Mouse (Mus musculus) layer of hippocampus, postnatal 25 days (tissue): Measurements from ENCODE around the gene Vmn2r89. TPM values are rescaled to one million over a fixed set of nuclear protein-coding genes. Genes with fewer than 3 reads are reported as not detected.
"Not testable (repeated sequence)": the region's sequence is repeated elsewhere in the genome, so short reads cannot be mapped to it uniquely, and the experiment has no call there.

Experiments used
- DNase-seq, 2 experiments: peaks; one replicate each; pipeline ENCODE4 v3.0.0; 2022; ENCODE audit warnings: mixed read lengths in 2 of 2, low spot score in 1 of 2; ENCODE audit errors: extremely low spot score in 1 of 2
- total RNA-seq, 2 experiments: library from RNA; stranded (reverse); gene quantifications; 2 replicates each; pipeline ENCODE4 v1.2.3; 2021

Vmn2r89 gene
- total RNA-seq, result not detected

DNA sequence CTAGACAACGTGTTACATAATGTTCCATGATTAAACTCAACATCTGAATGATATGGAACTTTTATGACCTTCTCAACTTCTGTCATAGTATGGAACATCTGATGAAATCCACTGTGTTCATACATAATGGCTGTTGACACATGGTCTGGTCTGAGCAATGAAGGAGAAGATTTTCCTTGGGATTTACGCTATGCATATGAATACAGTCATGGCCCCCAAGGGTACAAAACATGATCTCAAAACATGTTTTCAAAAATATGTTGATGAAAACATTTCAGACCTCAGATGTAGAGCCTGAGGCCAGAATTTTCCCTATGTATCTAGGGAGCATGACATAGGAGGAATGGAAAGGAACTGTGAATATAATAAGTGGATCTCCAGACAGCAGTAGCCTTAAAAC is at the start of gene Vmn2r89:
Gene Vmn2r89, plus strand, starts transcription at position 301 of the 400 bp plus-strand sequence.
- DNase-seq, result not testable (repeated sequence)

DNA sequence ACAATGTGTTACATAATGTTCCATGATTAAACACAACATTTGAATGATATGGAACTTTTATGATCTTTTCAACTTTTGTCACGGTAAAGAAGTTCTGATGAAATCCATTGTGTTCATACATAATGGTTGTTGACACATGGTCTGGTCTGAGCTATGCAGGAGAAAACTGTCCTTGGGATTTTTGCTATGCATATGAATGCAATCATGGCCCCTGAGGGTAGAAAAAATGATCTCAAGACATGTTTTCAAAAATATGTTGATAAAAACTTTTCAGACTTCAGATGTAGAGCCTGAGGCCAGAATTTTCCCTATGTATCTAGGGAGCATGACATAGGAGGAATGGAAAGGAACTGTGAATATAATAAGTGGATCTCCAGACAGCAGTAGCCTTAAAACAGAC is 41.1 kb upstream of the Vmn2r89 start, which contains the start of gene Vmn2r88:
Gene Vmn2r88, plus strand, starts transcription at position 301 of the 400 bp plus-strand sequence.
- DNase-seq, result no peak

DNA sequence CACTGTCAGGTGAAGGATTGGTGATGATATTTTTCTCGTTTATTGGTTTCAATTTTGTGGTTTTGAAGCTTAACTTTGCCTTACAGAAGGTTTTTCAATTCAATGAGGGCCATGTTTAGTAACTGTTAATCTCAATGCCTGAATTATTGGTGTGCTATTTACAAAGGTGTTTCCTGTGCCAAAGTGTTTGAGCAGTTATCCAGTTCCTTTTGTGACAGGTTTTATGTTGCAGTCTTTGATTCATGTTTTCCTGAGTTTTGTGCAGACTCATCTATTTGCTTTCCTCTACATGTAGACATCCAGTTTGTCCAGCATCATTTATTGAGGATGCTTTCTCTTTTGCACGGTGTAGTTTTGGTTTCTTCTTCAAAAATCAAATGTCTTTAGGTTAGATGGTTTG is 27.8 kb upstream of the Vmn2r89 start:
- no peak for DNase-seq

DNA sequence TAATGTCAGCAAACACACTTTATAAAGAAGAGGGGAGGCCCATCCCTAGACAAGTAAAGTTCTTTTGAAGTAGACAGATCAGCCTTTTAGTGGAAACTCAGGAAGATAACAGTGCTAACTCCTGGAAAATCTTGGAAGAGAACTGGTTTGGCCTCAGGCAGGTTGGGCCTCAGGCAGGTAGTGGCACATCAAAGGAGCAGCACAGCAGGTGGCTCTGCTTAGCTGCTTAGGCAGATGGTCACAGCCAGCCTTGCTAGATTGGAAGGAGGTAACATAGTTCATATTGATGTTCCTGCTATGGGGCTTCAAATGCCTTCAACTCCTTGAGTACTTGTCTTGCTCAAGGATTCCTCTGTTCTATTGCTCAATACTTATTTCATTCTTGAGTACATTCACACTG is 21.5 kb upstream of the Vmn2r89 start:
- not testable (repeated sequence) for DNase-seq

DNA sequence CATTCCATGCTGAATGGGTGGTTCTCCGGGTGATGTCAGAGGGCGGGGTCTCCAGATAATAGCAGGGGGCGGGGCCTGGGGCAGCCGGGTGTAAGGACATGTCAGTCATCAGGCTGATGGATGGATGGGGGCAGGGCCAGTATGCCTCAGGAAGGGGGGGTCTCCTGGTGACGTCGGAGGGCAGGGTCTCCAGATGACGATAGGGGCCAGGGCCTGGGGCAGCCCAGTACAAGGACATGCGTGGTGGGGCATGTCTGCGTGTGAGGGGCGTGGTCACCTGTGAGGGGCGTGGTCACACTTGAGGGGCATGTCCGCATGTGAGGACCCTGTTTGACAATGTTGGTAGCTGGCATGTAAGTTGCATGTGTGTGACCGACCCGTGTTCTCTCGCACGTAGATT is 17.1 kb upstream of the Vmn2r89 start:
- no peak for DNase-seq

DNA sequence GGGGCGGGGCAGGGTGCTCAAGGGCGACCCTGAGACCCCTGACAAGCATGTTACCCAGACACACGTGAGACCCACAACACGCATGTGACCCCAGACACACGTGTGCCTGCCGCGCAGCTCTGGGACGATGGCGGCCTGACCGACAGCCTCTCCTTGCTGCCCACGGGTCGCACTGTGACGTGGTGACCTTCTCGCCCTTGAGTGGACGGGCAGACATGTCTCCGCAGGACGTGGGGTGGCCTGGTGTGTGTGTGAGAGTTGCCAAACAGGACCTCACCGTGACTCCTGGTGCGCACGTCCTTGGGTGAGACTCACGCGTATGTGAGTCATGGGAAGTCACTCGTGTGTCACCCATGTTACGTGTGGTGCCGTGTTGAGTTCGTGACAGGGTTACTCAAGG is 16.6 kb upstream of the Vmn2r89 start:
- no peak for DNase-seq

DNA sequence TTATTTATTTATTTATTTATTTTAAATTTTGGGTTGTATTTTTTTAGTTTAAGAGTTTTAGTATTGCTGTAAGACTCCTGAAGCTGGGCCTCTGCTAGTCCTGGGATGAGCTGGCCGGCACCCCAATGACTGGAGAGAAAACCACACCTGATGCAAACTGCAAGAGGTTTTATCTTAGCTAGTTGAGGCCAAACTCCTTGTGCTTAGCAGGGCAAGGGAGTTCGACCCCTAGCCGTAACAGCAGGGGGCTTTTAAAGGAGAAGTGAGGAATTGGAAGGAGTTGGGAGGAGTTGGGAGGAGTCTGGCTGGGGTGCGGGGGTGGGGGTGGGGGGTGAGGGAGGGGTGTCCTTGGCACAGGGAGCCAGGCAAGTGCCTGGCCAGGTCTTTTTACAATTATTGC is 12.7 kb upstream of the Vmn2r89 start:
- DNase-seq, result no peak

DNA sequence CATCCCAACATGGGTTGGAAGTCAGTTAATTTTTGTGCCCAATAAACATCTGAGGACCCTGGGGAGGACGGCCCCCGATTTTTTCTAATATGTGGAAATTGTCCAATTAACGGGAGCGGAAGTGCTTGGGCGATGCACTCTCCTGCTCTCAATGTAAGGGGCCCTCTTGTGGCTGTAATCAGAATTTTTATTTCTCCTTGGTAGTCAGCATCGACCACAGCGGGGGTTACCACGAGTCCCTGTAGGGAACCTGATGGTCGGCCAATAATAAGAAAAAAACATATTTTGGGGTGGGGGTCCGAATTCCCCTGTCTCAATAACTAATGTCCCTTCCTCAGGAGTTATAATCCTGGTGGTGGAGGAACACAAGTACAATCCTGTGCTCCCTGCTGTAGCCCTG is 28.6 kb downstream of the Vmn2r89 start:
- not testable (repeated sequence) for DNase-seq

DNA sequence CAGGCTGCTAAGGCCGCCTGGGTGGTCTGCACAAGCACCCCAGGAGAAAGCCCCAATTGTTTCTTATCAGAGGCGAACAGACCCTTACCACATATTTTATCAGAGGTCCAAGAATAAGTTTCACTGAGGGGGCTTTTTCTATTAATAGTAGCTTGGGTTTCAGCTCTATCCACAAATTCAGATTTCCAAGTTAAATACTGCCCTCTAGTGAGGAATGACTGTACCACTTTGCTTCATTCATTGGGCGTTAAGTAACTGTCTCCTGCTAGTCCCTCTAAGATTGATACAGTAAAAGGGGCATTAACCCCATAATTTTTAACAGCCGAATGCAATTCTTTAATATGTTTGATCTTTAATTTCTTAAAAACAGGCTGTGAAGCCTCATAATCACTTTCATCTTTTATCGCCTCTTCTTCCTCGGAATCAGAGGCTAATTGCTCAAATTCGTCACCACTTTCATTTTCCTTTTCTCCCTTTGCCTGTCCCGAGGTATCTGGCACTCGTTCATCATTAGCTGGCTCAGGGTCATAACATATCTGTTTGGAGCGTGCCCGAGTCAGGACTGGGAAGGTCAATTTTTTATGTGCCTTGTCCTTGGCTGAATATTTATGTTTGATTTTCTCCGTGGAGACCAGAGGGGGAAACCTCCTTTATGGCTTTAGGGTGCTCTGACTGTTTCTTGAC is 29.8 kb downstream of the Vmn2r89 start:
- DNase-seq, result not testable (repeated sequence)

DNA sequence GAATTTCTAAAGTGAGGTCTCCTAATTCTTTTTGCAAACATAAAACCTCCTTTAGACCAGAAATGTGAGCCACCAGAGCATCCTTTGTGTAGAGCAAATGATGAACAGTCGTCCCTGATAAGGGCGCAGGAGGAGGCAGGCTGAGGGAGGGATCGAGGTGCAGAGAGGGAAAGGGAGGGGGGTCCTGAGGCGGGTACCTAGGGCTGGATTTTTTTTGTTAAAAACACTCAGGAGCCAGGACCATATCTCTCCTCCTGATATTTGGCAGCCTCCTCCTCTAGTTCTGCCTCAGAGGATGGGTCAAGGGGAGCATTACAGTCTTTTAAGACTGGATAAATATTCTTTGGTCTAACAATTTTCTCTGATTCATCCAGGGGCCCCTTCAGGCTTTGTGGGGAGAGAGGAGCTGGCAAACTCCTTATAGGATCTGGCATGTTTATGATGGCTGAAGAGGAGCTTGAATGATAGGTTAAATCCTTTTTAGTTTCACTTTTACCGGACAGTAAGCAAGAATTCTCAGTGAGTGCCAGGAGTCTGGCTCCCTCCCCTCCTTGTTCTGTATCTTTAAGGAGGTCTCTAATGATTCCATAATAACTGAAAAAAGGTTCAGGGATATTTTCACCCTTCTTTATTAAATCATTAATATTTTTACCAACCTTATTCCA is 30.5 kb downstream of the Vmn2r89 start:
- DNase-seq, result no peak

DNA sequence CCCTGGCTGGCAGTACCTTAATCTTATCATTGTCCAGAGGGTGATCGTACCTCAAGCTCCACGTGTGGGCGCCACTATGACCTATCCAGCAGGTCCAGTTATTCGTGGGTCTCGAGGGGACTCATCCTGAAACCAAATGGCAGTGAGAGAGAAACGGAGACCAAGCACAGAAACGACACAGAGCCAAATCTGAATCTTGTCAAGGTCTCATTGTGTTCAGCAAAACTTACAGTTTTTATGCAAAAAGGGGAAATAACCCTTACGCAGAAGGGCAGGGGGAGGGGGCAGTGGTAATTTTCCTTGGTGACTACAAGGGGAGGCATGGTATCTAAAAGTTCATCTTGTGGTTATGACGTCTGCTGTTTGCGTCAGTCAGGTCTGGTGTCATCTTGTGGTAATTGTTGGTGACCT is 31.3 kb downstream of the Vmn2r89 start:
- DNase-seq, result not testable (repeated sequence)

DNA sequence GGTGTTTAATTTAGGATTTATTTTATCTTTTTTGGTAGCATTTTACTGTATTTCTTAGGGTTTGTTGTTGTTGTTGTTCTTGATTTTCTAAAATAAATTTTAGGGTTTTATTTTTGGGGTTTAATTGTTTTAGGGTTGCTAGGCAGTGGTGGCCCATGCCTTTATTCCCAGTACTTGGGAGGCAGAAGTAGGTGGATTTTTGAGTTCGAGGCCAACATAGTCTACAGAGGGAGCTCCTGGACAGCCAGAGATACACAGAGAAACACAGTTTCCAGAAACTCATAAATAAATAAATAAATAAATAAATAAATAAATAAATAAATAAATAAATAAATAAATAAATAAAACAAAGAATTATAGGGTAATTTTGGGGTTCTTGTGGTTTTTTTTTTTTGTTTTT is 32.0 kb downstream of the Vmn2r89 start:
- no peak for DNase-seq

DNA sequence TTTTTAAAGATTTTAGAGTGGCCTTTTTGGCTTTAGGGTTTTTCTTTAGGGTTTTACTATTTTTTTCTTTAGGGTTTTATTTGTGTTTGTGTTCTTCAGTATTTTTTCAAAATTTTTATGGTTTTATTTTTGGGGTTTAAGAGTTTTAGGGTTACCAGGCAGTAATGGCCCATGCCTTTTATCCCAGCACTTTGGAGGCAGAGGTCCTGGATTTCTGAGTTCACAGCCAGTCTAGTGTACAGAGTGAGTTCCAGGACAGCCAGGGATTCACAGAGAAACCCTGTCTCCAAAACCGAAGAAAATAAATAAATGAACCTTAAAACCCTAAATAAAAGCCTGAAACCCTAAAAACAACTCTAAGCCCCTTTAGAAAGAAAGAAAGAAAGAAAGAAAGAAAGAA is 34.5 kb downstream of the Vmn2r89 start:
- DNase-seq, result no peak

DNA sequence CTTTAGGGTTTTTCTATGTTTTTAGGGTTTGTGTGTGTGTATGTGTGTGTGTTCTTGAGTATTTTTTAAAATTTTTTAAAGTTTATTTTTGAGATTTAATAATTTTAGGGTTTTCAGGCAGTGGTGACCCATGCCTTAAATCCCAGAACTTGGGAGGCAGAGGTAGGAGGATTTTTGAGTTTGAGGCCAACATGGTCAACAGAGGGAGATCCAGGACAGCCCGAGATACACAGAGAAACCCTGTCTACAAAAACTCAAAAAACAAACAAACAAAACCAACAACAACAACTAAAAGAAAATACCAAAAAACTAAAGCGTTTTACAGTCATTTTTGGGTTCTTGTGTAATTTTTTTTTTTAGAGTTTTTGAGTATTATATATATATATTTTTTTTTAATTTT is 44.1 kb downstream of the Vmn2r89 start:
- DNase-seq, result no peak

DNA sequence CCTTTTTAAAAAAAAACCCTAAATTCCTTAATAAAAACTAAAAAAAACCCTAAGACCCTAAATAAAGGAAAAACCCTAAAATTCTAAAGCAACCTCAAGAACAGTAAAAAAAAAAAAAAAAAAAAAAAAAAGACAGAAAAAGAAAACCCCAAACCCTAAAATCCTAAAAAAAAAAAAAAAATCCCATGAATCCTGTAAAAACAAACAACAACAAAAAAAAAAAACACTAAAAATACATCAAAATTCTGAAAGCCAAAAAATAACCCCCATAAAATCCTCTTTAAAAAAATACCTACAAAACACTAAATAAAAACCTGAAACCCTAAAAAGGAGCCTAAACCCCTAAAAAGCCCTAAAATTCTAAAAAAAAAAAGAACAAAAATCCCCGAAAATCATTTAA is 45.3 kb downstream of the Vmn2r89 start:
- DNase-seq, result no peak

DNA sequence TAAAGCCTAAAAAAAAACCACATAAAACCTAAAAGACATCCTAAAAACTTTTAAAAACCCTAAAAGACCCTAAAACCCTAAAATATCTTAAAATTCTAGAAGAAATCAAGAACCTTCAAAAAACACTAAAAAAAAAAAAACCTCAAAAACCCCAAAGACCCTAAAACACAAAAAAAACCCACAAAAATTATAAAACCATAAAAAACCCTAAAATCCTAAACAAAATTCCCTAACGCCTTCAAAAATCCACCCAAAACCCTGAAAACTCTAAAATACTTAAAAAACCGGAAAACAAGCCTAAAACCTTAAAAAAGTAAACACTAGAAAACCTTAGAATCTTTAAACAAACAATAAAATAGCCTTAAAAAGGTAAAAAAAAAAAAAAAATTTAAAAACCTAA is 46.3 kb downstream of the Vmn2r89 start:
- no peak for DNase-seq

DNA sequence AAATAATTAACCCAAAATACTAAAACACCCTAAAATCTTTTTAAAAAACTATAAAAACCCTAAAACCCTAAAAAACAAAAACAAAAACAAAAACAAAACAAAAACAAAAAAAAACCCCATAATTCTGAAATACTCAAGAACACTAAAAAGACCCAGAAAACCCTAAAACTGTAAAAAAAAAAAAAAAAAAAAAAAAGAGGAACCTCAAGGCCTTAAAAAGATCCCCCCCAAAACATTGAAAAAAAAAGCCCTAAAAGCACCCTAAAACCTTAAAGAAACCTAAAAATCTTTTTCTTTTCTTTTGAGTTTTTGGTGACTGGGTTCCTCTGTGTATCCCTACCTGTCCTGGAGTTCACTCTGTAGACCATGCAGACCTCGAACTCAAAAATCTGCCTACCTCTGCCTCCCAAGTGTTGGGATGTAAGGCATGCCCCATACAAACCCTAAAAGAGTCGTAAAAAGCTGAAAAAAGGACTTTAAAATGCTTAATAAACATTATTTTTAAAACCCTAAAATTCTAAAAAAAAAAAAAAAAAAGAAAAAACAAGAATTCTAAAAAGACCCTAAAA is 48.1 kb downstream of the Vmn2r89 start:
- DNase-seq, result no peak

DNA sequence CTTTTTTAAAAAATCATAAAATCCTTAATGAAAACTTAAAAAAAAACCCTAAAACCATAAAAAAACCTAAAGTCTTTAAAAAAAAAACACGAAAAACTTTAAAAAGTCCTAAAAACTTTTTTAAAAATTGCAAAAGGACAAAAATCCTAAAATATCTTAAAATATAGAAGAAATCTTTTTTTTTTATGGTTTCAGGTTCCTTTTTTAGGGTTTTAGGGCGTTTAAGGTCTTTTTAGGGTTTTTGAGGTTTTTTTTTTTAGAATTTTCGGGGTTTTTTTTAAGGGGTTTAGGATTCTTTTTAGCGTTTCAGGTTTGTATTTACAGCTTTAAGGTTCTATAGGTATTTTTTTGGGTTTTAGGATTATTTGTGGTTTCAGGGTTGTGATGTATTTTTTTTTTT is 48.8 kb downstream of the Vmn2r89 start:
- DNase-seq, result no peak

DNA sequence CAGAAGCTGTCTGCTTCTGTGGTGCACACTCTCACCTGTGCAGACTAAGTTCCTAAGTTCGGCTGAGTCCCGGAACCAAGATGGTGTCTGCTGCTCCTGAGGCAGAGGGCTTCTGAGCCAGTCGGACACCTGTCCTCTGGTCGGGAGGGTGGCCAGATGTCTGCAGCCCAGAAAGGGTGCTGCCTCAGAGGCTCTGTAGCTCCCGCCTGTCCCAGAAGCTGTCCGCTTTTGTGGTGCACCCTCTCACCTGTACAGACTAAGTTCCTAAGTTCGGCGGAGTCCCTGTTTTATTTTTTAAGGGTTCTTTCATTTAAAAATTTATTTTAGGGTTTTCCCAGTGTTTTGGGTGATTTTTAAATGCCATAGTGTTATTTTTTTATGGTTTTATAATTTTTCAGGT is 55.8 kb downstream of the Vmn2r89 start:
- no peak for DNase-seq
